Mouse (Mus musculus) heart, postnatal 0 days (tissue): ENCODE measurements around the gene Rpl3. TPM values are rescaled to one million over a fixed set of nuclear protein-coding genes. Genes with fewer than 3 reads are reported as not detected.

Experiments used
- ATAC-seq: fragments of 200-750 bp; cut with Nextera tagmentation; 2 replicates; pipeline ENCODE4 v1.8.0; 2017; ENCODE audit warnings: low read depth, moderate number of reproducible peaks, moderate library complexity; ENCODE audit not compliant: insufficient read depth
- DNase-seq: peaks from one replicate; pipeline ENCODE4 v3.0.0-alpha.2; 2016; ENCODE audit warnings: low spot score
- H3K27ac ChIP-seq: fragments of 300-500 bp; sonication (generic); 2 replicates; pipeline ENCODE4 v1.5.1; 2014; ENCODE audit warnings: low read depth, mild to moderate bottlenecking
- H3K27me3 ChIP-seq: fragments of 300-500 bp; sonication (generic); 2 replicates; pipeline ENCODE4 v1.6.1; 2014; ENCODE audit warnings: low read length, mixed read lengths; ENCODE audit not compliant: control insufficient read depth, insufficient read depth
- H3K36me3 ChIP-seq: fragments of 300-500 bp; sonication (generic); replicated peaks from 2 replicates; pipeline ENCODE4 v1.6.1; 2014; ENCODE audit warnings: low read length, mixed read lengths; ENCODE audit not compliant: control insufficient read depth, insufficient read depth
- H3K4me1 ChIP-seq: fragments of 300-500 bp; sonication (generic); 2 replicates; pipeline ENCODE4 v1.6.1; 2014; ENCODE audit warnings: antibody characterized with exemption; ENCODE audit not compliant: control insufficient read depth, insufficient read depth
- H3K4me2 ChIP-seq: fragments of 300-500 bp; sonication (generic); 2 replicates; pipeline ENCODE4 v1.6.1; 2014; ENCODE audit warnings: low read depth, mild to moderate bottlenecking, low read length, moderate library complexity
- H3K4me3 ChIP-seq: fragments of 300-500 bp; sonication (generic); 2 replicates; pipeline ENCODE4 v1.5.1; 2014; ENCODE audit warnings: low read depth, low read length
- H3K9ac ChIP-seq: fragments of 300-500 bp; sonication (generic); replicated peaks from 2 replicates; pipeline ENCODE4 v1.6.1; 2014; ENCODE audit warnings: low read depth, low read length, mixed read lengths
- H3K9me3 ChIP-seq: fragments of 300-500 bp; sonication (generic); replicated peaks from 2 replicates; pipeline ENCODE4 v1.6.1; 2016; ENCODE audit warnings: low read length; ENCODE audit not compliant: control insufficient read depth
- CTCF ChIP-seq: IDR thresholded peaks from 2 replicates; pipeline ENCODE4 v1.5.1; 2016; ENCODE audit warnings: antibody characterized with exemption, control low read depth, low read depth
- EP300 ChIP-seq: IDR thresholded peaks from 2 replicates; pipeline ENCODE4 v1.6.1; 2016; ENCODE audit warnings: antibody characterized with exemption, low read depth
- WGBS: fragments of 180-500 bp; shearing (Covaris S2); extraction: QIAGEN DNeasy Blood & Tissue Kit; methylation state at CpG from one replicate; pipeline ENCODE4 v1.1.7; 2014; 5-methylcytosine and 5-hydroxymethylcytosine counted together
- polyA plus RNA-seq: library from polyadenylated mRNA; unstranded; fragments of >200 nt; fragmentation: Nextera tagmentation; extraction: Ambion mirVana; gene quantifications from 2 replicates; pipeline ENCODE4 v1.2.1, GENCODE M21; 2015
- total RNA-seq: library from RNA; depleted of rRNA; stranded (reverse); fragments of >200 nt; gene quantifications from 2 replicates; pipeline ENCODE4 v1.2.3, GENCODE M21; 2014; ENCODE audit warnings: low replicate concordance

Gene Rpl3
- total and polyA plus RNA-seq, 2 experiments from 2014 or later = 480 to 763 TPM

DNA sequence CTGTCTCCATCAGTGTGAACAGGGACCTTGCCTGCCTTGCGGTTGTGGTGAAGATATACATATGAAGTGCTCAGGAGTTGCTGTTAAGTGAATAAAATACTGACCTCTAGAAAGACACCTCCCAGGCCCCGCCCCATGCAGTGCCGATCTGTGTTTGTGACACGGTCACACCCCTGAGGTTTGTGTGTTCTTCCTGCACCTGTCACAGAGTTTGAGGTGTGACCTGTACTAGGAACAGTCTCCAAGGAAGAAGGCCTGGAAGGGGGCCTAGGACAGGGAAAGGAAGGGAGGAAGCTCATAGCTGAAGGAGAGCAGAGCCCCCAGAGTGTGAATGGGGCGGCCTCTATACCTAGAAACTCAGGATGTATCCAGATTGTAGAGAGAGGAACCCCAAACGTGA lies 10.8 kb upstream of the Rpl3 start:
- ATAC-seq (no peak), DNase-seq (no peak)
- Histone ChIP-seq H3K4me1 (peaks cover 23% of the 10 kb centered on the region), H3K9me3 (no peaks in the 10 kb centered on the region), H3K4me3 (no peak overlapping the region), H3K36me3 (no peaks in the 10 kb centered on the region), H3K4me2 (no peak overlapping the region), H3K27ac (no peak overlapping the region), H3K27me3 (no peaks in the 10 kb centered on the region), H3K9ac (no peak overlapping the region)
- no peak for TF ChIP-seq CTCF
- TF ChIP-seq EP300 = no peak
- WGBS = 83% methylated on average over 6 of the region's 6 CpGs

DNA sequence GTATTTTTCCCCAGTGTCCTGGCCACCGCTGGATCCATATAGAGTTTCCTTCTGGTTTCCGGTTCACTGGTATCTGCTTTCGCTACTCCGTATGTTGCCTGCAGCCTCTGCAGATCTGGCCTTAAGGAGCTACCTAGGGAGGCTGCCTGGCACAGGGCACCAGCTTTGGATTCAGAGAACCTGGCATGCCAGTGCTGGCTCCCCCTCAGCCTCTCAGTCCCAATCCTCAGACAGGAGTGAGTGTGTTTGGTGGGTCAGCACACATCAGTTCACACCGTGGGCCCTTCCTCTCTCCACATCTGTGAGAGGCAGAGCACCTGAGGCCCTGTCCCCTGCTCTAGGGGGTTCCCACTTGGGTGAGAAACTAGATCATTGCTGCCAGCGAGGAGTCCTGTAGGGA lies 9.8 kb upstream of the Rpl3 start:
- H3K9ac ChIP-seq = no peak overlapping the region
- ATAC-seq = no peak
- no peaks in the 10 kb centered on the region for H3K9me3 ChIP-seq
- no peak for TF ChIP-seq CTCF
- no peak for TF ChIP-seq EP300
- H3K4me3 ChIP-seq = no peak overlapping the region
- WGBS = 82% methylated on average over 6 of the region's 6 CpGs
- H3K4me1 ChIP-seq = peaks cover 33% of the 10 kb centered on the region
- no peak overlapping the region for H3K4me2 ChIP-seq
- H3K27me3 ChIP-seq = no peaks in the 10 kb centered on the region
- no peak overlapping the region for H3K27ac ChIP-seq
- no peaks in the 10 kb centered on the region for H3K36me3 ChIP-seq
- no peak for DNase-seq

DNA sequence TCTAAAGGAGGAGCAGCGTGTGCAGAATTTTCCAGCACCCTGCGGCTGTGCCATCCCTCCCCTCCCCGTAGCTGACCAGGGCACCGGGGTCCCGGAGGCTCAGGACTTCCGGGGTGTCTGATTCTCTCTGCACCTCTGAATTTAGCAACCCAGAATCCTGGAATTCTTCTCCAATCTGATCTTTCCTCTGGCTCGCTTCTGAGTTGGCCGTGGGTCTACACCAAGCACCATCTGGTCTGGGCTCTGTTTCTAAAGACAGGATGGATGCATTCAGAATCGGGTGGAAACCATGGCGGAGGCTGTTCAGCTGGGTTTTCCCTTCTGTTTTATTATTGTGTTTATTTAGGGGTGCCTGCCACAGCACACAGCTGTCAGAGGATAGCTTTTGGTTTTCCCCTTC lies 9.2 kb upstream of the Rpl3 start:
- 70% methylated on average over 10 of the region's 10 CpGs for WGBS
- no peak overlapping the region for H3K4me2 ChIP-seq
- H3K9ac ChIP-seq = no peak overlapping the region
- no peak for ATAC-seq
- no peaks in the 10 kb centered on the region for H3K9me3 ChIP-seq
- no peak overlapping the region for H3K4me3 ChIP-seq
- no peaks in the 10 kb centered on the region for H3K36me3 ChIP-seq
- no peaks in the 10 kb centered on the region for H3K27me3 ChIP-seq
- no peak overlapping the region for H3K27ac ChIP-seq
- no peak for DNase-seq
- peaks cover 33% of the 10 kb centered on the region for H3K4me1 ChIP-seq
- TF ChIP-seq CTCF = no peak
- TF ChIP-seq EP300 = no peak

DNA sequence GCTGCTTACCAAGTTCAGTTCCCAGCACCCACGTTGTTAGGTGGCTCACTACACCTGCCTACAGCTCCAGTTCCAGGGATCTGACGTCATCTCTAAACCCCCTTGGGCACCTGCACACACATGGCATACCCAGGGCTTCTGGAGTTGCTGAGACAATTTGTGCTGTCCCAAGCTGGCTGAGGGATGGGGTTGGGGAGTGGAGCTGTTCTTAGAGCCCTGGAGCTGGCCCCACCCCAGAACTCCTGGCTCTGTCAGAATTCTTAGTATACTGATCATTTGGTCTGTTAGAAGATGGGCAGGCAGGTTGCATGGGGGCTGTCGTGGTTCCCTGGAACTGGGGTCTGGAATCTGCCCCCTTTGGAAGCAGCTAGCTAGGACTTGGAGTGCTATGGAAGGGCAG lies 8.5 kb upstream of the Rpl3 start:
- TF ChIP-seq EP300 = no peak
- no peak for TF ChIP-seq CTCF
- Histone ChIP-seq H3K4me3 (no peak overlapping the region), H3K27me3 (no peaks in the 10 kb centered on the region), H3K27ac (no peak overlapping the region), H3K36me3 (no peaks in the 10 kb centered on the region), H3K4me2 (no peak overlapping the region), H3K4me1 (peaks cover 33% of the 10 kb centered on the region), H3K9me3 (no peaks in the 10 kb centered on the region), H3K9ac (no peak overlapping the region)
- ATAC-seq (no peak), DNase-seq (no peak)
- 81% methylated on average over 3 of the region's 3 CpGs for WGBS

DNA sequence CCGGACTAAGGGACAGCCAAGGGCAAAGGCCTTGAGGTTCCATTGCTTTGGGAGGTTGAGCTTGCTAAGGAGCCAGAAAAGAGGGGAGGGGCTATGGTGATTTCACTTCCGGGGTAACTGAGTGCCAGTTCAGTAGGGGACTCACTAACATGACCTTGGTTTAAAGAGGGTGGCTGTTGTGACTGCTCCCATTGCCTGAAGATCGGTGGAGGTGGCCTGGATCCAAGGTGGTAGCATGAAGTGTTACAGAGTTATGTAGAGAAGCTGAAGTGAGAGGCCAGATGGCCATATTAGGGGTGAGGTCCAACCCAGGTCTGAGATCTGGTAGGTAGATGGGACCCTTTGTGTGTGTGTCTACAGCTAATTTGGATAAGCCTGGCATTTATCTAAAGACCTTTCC lies 7.8 kb upstream of the Rpl3 start:
- ATAC-seq = no peak
- 50% methylated on average over 3 of the region's 3 CpGs for WGBS

DNA sequence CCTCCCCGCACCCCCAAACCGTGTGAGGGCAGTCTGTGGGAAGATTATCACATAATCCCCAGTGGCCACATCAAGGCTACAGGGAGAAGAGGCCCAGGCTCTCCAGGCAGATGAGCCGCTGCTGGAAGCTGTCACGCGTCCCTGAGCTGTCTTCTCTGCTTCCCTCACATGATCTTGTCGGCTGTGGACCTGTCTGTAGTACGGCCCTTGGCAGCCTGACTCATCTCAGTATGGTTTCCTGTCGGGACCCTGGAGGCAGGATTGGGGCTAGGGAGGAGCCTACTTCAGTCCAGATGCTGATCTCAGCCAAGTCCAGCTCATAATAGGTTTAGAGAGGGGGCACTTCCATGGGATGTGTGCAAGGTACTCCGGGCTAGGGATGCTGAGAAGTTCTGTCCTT lies 7.1 kb upstream of the Rpl3 start:
- Histone ChIP-seq H3K9ac (no peak overlapping the region), H3K4me3 (no peak overlapping the region), H3K36me3 (no peaks in the 10 kb centered on the region), H3K4me2 (no peak overlapping the region), H3K4me1 (peaks cover 33% of the 10 kb centered on the region), H3K27ac (no peak overlapping the region), H3K9me3 (no peaks in the 10 kb centered on the region), H3K27me3 (no peaks in the 10 kb centered on the region)
- 31% methylated on average over 9 of the region's 9 CpGs for WGBS
- ATAC-seq = no peak
- TF ChIP-seq CTCF = no peak
- TF ChIP-seq EP300 = no peak
- no peak for DNase-seq

More for the DNA sequence above, 7.8 kb upstream of the Rpl3 start:
- no peaks in the 10 kb centered on the region for H3K9me3 ChIP-seq
- H3K4me1 ChIP-seq = peaks cover 33% of the 10 kb centered on the region
- no peaks in the 10 kb centered on the region for H3K27me3 ChIP-seq
- TF ChIP-seq CTCF (no peak), EP300 (no peak)
- H3K27ac ChIP-seq = no peak overlapping the region
- no peak for DNase-seq
- no peak overlapping the region for H3K9ac ChIP-seq
- no peaks in the 10 kb centered on the region for H3K36me3 ChIP-seq
- H3K4me3 ChIP-seq = no peak overlapping the region
- no peak overlapping the region for H3K4me2 ChIP-seq
